Mouse (Mus musculus) right cerebral cortex, postnatal 4 days (tissue): ENCODE measurements around the gene Ttc12.
A peak's percentile ranks its signal among the peaks of the same experiment; 100 is the strongest.

Experiments used
- DNase-seq: peaks from one replicate; pipeline ENCODE4 v3.0.0-alpha.2; 2022

The Ttc12 gene

DNA sequence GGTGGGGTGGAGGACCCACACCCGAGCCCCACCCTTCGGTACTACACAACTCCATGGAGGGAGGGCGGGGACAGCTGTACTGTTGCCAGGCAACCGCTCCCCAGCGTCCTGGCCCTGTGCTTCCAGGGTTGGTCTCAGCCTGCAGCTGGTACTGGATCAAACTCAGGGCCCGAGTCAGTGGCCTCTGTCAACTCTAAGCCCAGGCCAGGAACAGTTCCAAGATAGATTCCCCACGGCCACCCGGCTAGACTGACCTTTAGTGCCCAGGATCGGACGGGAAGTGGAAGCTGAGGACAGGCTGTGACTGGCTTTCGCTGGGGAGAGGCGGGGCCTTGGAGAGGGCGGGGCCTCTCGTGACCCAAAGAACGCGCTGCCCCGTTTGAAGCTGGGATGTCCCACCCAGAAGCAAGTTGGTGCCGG is at the start of gene Ttc12:
Gene Ttc12 (minus strand): TSS at position 334 of the 420 bp plus-strand sequence.
- peak; percentile 55 for DNase-seq

DNA sequence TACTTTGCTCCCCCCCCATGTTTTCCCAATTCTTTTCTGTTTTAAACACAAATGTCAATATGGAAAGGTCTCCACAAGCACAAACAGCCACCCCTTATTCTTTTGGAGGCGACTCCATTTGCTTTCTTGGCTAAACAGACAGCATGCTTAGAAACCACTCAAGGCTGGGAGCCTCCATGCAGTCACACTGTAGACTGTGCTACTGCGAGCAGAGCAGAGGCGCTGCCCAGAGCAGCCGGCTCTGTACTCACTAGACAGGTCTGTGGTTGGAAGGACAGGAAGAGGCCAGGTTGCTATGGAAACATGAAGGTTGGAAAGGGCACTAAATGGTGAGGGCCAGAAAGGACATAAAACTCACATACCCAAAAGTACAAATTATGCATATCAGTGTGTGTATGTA is 48.9 kb upstream of the Ttc12 start:
- DNase-seq, result no peak

DNA sequence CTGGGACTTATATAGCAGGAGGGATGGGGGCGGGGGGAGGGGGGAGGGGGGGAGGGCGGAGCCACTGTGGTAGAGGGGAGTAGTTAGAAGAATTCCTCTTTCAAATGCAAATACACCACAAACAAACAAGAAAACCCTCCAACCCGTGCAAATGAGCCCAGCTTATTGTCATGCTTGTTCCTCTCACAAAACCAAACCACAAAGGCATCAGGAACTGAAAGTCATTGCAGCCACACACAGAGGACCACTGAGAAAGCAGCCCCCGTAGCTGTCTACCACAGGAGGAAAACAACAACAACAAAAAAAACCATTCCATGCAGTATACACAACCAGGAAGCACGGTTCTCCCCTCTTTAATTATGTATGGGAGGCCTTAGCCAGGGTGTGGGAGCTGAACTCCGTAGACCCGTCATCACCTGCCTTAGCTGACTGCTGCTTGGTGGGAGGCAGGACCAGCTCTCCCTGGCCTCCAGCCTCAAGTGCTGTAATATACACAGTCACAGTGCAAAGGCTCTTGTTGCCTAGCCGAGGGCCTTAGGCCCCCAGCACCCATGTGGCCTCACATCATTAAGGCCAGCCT is 48.0 kb upstream of the Ttc12 start:
- DNase-seq, result no peak

DNA sequence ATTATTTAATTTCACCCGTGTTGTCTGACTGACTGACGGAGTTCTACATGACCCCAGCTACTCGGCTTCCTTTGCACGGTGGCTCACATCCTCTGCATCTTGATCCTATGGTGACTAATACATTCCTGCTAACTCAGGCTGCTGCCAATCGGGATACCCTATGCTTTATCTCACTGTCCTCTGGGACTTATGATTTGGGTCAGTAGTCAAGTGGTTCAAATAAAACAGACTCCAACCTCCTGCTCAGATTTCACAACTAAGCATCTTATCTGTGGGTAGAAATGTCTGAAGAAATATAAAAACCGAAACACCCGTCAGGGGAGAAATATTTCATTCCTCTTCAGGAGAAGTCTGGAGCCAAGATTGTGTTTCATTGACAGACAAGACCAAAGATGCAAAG is 47.4 kb upstream of the Ttc12 start:
- no peak for DNase-seq

DNA sequence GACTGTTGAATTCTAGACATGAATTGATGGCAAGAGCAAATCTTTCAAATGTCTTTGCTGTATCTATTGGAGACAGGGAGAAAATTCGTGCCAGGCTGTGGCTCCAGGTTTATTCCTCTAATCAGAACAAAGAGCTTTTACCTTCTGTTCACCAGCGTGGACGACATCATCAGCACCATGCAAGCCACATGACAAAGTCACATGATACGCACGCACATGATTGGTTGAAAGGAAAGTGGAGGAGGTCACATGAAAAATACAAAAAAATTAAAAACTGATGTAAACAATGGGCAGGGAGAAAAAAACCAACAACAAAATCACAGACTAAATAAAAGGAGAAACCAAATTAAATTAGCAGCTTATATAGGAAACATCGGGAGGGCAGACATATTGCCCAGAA is 45.8 kb upstream of the Ttc12 start:
- DNase-seq, result no peak

DNA sequence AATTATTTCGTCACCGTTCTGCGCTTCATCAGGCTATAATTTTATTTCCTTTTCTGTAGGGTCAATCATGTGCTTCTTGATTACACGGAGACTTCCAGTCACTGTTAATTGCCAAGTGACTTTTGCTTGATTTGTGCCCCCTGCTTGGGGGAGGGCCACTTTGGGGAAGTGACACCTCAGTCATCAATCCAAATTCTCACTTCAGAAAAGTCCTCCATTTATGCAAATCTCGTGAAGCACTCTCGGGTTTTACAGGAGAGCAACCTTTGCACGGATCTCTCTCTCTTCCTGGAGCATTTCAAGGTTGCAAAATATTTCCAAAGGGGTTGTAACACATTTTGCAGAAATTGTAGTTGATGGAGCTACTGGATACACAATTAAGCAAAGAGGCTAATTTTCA is 45.2 kb upstream of the Ttc12 start:
- no peak for DNase-seq

DNA sequence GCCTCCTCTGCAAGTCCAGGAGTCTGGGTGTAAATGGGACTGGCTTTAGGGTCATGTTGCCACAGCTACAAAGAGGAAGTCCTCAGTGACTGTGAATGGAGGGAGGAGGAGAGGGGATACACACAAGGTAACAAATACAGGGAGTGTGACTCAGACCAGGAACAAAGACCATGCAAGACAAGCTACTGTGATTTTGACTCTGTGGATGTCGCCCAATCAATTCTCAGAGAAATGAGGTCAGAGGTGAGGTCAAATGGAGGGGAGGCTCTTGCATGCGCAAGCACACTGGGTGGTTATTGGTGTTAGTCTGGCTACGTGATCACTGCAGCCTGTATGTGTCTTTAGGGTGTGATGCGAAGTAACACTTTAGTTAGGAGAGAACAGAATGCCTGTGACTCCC is 44.7 kb upstream of the Ttc12 start:
- DNase-seq, result no peak

DNA sequence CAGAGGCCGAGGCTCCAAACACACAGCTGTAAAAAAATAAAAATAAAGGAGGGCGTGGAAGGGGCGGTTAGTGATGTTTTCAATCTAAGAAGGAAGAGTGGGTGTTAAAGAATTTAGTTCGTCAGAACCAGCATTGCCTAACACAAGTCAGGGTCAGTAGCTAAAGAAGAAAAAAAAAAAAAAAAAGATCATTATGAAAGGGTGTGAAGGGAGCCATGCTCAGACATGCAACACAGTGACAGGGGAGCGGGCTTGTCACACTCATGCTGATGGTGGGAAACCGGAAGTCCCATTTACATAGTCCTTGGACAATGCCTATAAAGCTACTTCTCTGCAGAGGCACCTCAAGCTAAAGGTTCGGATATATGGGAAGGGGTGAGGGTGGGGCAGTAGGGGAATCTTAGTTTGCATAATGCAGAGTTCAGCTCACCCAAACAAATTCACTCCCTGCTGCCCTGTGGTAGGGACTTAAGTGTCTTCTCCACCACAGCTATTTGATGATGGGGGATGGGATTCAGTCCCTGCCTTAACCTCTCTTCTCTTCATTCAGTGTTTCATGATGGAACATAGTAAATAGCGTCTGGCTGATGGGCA is 43.4 kb upstream of the Ttc12 start:
- DNase-seq, result no peak

DNA sequence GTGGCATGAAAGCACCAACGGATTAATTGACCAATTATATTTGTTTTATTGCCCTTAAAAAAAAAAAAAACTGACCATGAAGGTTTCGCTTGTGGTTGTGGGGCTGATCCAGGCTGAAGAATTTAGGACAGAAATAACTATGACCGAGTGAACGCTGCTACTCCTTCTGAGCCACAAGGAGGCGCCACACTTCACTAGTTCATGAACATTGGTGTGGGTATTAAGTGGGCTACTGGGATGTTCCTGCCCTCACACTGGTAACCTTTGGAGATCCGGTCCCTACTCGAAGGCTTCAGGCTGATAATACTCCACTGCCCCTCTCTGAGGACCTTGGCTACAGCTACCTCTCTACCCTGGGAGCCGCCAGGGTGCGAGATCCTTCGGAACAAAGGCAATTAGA is 42.9 kb upstream of the Ttc12 start:
- peak; percentile 58 for DNase-seq

DNA sequence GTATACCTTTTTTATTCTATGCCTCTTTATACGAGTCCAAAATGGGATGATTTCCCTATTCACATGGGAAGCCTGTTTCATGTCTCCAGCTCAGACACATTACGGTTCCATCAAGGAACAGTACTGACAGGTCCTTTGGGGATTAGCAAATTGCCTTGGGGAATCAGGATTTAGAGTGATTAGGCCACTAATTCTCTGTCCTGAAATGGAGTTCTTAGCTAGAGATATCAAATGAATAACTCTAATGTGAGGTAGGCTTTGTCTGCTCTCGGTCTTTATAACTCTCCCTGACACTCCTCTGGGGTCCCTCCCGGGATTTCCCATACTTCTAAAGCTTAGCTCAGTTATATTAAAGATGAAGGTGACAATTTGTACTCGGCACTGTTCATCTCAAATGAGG is 42.0 kb upstream of the Ttc12 start:
- DNase-seq, result no peak

DNA sequence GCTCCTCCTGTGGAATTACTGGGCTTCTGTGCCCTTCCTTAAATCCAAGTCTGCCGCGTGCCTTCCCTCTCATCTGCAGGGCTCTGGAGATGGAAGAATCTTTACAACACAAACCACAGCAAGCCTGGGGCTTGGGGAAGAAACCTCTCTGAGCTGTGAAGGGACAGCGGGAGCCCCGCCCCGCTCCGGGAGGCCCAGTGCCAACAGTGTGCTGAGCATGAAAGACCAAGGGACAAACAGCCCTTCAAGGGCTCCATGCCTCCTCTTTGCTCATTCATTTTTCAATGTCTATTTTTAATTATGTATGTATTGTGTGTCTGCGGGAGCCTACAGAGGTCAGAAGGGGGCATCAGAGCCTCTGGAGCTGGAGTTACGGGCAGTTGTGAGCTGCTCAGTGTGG is 41.3 kb upstream of the Ttc12 start:
- DNase-seq, result peak; percentile 41

DNA sequence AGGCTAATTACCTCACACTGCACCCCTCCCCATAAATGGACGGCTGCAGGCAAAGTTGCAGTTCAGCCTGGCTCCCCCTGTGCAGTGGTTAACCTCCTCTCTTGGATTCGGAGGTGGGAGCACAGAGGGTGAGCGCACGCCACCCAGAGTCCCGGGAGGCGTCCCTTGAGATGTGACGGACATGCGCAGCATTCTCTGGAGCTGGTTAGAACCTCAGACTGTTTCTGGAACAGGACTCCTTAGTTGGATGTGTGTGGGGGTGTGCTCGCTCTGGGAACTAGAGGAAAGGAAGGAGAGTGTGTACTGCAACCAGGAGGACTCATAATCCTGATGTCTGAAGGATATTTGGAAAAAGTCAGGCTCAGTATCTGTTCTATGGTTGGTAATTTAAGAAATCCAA is 38.7 kb upstream of the Ttc12 start:
- DNase-seq, result no peak

DNA sequence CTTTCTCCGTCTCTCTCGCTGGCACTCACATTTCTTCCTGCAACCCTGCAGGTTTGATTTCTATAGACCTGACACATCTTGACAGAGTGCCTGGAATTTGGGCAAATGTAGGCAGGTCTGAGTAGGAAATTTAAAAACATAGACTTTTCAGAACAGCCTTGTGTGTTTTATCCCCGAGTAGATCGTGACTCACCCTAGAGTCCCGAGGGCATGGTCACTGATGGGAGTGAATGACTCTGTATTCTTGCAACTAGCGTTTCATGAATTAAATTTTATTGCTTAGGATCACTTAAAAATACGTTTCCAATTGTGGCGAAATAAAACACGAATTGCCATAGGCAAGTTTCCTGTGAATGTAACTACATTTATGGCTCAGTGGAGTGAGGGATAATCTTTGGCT is 37.9 kb upstream of the Ttc12 start:
- DNase-seq, result no peak

DNA sequence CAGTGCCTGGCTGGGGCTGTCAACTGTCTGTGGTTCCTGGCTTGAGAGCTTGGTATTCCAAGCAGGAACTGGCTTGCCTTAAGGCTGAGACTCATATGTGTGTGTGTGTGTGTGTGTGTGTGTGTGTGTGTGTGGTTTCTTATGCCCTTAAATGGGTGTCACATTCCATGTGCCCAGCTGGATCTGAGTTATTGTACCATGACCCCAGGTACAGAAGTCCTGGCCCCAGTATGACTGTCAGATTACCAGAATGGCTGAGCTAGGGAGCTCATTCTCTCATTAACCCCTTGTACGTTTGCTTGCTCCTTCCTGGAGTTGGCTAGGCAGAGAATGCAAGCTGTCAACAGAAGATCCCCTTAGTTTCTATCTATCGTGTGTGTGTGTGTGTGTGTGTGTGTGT is 28.3 kb upstream of the Ttc12 start:
- no peak for DNase-seq

DNA sequence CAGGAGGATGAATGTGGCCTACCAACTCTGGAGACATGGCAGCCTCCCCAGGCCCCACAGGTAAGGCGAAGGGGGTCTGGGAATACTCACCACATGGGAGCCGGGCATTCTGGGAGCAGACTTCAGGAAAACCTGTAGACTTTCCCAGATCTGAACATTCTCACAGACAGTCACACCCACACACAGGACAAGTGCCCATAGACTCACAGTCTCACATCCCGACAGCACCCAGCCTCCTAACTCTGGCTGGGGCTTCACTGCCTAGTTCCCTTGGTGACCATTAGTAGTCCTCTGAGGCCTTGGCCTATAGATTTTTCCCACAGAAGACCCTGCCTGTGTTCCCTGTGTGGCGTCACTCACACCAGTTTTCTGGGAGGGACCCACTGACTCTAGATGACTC is 24.6 kb upstream of the Ttc12 start:
- no peak for DNase-seq

DNA sequence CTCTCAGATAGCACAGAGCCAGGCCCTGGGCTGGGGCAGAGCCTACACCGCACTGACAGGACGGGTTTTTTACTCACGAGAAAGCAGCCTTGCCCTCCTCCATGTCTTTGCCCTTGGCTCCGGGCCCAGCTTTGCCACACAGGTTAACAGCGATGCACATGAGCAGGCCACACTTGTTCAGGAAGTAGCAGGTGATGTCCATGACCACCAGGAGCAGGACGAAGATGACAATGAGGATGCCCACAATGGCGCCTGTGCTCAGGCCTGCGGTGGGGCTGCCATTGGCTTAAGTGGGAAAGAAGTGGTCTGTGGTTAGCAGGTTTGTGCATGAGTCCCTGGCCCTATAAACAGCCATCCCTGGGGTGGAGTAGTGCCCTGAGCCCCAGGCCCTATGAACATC is 23.6 kb upstream of the Ttc12 start:
- DNase-seq, result no peak

DNA sequence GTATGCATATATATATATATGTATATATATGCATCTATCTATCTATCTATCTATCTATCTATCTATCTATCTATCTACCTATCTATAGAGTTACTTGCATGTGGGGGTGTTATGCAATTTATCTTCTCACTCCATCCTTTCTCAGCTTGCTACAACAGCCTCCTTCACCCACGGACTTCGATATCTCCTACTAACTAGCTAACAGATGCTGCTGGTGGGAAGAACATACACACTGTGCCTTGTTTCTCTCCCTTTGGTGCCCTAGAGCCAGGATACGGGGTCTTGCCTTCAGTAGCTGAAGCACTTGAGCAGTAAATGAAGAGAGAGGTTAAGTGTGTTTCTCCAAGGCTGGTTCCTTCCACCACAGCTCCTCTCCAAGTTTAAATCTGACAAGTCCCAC is 23.1 kb upstream of the Ttc12 start:
- DNase-seq, result no peak

DNA sequence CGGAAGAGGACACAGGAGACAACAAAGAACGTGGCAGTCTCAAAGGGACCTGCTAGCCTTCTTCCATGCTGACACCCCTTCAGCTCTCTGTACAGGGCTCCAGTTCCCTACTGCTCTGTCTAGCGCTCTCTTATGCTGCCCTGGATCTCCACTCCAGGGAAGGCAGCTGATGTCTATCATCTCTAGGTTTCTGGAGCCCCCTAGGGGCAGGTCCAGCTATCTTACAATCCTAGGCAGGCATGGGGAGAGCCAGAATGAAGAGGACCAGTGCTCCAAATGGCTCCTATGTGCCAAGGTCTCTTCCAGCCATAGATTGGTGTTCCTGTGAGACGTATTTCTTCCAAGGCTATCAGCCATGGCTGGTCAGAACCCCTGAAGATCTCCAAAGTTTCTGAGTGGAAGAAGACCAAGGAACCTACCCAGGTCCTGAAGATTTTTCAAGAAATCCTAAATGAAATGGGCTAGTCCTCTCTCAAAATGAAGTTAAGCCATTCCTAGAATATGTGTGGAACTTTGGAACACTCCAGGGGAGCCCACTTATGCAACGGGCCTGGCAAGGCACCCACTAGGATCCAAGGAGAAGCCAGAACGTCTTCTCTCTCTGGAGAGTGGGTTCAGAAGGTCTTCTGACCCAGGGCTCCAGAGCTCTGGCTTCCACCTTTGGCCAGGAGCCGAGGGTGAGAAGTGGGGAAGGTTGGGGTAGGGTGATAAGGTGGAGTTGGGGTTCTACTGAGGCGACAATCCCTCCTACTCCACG is 22.0 kb upstream of the Ttc12 start:
- DNase-seq, result no peak

DNA sequence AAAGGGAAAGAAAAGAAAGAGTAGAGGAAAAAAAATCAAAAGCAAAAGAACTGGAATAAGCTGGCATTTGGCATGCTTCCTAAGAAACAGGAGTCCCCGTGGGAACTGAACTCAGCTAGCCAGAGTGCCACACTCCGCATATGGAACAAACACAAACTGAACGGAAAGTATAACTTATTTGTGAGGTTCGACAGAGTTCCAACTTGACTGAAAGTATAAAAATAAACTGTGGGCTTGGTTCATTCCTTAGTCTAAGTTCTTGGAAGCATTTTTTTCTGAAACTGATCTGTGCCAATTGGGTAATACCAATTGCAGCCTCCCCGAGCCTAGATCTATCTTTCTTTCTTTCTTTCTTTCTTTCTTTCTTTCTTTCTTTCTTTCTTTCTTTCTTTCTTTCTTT is 18.6 kb upstream of the Ttc12 start:
- no peak for DNase-seq

DNA sequence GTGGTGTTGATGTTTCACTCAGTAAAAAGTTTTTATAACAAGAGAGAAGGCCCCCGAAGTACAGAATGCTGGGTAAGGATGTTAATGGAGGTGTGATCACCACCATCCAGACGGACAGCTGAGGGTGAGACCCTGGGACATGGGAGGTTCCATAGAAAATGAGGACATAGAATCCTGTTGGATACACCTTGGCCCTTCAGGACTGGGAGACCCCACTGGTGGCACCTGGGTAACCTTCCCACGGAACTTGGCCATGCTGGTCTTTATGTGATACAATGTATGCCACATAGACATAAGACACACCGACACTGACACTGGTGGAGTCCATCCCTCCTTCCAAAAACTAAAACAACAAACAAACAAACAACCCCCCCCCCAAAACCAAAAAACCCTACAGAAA is 16.2 kb upstream of the Ttc12 start:
- no peak for DNase-seq

DNA sequence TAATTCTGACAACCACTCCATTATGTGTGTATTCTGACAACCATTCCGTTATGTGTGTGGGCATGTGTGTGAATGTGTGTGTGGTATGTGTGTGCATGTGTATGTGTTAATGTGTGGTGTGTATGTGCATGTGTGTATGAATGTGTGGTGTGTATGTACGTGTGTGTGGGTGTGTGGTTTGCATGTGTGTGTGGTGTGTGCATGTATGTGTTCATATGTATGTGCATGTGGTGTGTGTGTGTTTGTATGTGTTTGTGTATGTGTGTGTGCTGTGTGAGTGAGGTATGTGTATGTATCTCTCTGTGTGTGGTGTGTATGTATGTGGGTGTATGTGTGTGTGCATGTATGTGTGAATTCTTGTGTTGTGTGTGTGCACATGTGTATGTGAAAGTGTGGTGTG is 13.9 kb upstream of the Ttc12 start:
- DNase-seq, result peak; percentile 1

DNA sequence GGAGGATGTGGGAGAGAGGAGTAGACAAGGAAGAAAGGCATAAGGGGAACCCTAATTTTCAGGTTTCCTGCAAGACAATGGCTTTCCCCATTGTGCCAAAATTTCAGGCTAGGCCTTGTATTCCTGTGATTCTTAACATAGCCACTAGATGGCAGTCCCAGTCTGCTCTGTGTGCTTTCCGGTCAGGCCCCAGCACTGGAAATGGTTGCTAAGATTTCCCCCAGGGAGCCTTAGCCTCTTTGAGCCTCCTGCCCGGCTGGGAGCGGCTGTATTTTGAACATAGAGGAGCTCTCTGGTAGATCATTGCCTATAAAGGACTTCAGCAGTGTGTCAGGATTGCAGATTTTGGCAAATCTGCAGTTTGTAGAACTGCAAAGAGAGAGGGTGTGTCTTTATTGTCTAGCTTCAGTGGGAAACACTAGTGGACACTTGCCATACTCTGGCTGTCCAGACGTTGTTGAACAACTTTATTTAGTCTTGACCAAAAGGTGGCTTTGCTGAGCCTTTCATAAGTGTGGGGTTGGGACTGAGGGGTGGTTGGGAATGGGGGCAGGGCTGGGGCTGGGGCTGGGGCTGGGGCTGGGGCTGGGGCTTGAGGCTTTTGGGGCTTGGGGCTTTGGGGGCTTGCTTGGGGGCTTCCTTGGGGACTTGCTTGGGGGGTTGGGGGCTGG is 8.1 kb upstream of the Ttc12 start:
- DNase-seq, result peak; percentile 56

DNA sequence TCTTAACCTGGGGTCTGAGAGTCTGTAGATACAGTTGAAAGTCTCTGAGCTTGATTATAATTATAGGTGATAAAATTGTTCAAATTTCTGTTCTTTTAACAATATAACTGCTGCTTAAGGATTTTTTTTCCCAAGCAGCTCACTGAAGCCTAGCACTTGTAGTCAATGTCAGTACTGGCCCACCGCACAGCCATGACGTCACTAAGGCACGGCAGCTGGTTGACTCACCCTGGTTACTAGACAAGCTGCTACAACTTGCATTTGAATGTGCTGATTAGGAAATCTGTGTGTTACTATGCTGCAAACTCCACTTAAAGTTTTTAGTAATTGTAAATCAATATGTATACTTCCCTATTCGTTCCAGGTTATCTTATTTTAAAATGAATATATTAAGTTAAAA is 4.6 kb upstream of the Ttc12 start:
- no peak for DNase-seq
